Mouse (Mus musculus) gonadal fat pad, adult 2 months (tissue): ENCODE data around the gene Rasgrp4. TPM values are rescaled to one million over a fixed set of nuclear protein-coding genes. Genes with fewer than 3 reads are reported as not detected.
"Not testable (repeated sequence)": the region's sequence is repeated elsewhere in the genome, so short reads cannot be mapped to it uniquely, and the experiment has no call there.

Experiments used
- DNase-seq: peaks from one replicate; pipeline ENCODE4 v3.0.0-alpha.2; 2012; ENCODE audit warnings: low read depth
- polyA plus RNA-seq: library from polyadenylated mRNA; depleted of rRNA; stranded (reverse); fragments of >200 nt; gene quantifications from 2 replicates; pipeline ENCODE4 v1.2.3, GENCODE M21; 2012; rRNA removed

Rasgrp4 gene
- polyA plus RNA-seq, 1 experiment, result 7.6 TPM

DNA sequence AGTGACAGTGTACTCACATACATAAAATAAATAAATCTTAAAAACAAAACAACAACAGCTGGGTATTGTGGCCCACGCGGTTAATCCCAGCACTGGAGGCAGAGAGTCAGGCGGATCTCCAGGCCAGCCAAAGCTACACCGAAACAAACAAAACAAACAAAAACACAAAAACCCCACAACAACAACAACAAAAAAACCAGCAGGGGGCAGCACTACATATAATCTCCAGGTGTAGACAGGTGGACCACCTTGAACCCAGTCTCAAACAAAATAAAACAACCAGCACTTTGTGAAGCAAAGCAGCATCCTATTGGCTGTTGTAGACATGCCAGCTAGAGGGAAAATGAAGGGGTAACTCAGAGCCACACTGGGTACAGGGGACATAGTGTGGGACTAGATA lies 43.5 kb downstream of the Rasgrp4 start:
- DNase-seq, result no peak

DNA sequence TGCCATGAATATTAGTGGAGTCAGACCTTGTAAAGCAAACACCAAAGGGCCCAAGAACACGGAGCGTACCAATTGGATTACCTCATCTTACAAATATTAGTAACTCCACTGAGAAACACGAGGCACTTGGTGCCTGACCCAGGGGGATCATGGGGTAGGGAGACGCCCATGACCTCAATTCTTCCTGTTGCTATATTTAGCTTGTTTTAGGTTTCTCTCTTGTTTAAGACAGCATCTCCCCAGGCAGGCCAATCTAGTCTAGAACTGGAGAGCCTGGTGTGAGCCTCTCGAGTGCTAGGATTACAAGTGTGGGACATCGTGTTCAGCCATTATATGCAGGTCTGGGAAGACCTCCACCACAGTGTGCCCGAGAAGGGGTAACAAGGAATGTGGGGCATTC lies 44.7 kb downstream of the Rasgrp4 start:
- no peak for DNase-seq

DNA sequence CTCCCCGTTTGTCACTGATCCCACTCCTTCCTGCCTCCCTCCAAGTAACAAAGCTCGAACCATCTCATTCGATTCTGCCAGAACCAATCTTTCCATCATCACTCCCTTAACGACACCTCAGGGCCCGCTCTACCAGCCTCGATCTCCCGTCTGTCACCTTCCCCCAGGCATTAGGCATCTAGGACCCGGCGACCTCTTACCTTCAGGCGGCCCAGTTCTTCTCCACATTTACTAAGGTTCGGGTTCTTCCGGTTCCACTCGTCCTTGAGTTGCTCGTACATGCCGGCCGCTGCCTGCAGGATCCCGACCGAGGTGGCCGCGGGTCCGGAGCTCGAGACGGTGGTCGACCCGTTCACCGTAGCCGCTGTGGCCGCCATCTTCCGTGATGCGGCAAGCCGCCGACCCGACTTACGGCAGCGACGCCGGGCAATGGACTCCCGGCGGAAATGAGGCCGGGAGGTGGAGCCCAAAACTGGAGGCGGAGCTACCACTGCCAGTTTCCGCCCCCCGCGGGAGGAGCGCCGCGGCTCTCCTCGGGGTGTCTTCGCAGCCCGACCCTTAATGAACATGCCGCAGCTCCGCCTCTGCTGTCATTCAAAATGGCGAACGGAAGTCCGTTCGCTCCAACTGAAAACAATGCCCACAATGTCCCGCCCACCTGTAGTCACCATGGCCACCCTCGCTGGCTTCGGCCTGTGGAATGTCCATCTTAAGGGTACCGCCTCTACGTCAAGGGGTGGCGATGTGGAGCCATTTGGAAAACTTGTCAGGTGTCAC lies 45.6 kb downstream of the Rasgrp4 start, which contains the start of gene Psmd8:
Psmd8 (minus strand) TSS at position 625 of the 777 bp plus-strand sequence.
- DNase-seq, result peak; percentile 81

DNA sequence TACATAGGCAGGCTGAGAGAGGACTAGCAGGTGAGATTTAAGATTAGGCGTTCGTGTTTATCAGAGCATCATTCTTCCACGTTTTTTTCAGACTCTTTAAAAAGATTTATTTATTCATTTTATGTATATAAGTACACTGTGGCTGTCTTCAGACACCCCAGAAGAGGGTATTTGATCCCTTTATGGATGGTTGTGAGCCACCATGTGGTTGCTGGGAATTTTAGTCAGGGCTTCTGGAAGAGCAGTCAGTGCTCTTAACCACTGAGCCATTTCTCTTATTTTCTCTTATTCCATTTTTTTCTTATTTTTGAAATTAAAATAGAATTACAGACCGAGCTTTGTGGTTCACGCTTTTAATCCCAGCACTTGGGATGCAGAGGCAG lies 46.2 kb downstream of the Rasgrp4 start:
- no peak for DNase-seq

DNA sequence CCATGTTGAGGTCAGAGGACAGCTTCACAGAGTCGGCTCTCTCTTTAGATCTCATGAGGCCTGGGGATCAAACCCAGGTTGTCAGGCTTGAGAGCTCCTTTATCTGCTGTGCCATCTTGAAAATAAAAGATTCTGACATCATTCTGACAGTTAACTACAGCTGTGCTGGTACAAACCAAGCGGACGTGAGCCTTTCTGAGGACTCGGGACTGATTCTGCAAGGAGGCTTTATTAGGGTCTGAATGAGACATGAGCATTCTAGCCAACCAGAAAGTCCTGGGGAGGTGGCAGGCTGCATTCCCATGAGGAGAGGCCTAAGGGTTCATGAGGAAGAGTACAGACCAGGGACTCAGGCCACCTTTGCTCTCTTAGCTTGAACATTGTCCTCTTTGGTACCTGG lies 46.7 kb downstream of the Rasgrp4 start:
- not testable (repeated sequence) for DNase-seq

DNA sequence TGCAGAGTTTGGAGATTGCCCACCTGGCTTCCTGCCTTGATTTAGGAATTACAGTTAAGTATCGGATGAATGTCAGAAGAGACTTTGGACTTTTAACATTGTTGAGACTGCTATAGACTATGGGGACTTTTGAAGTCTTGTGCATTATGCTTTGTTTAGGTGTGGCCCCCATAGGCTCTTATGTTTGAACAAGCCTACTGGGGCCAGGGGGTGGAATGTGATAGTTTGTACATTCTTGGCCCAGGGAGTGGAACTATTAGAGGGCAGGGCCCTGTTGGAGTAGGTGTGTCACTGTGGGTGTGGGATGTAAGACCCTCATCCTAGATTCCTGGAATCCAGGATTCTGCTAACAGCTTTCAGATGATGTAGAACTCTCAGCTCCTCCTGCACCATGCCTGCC lies 59.6 kb downstream of the Rasgrp4 start:
- not testable (repeated sequence) for DNase-seq

DNA sequence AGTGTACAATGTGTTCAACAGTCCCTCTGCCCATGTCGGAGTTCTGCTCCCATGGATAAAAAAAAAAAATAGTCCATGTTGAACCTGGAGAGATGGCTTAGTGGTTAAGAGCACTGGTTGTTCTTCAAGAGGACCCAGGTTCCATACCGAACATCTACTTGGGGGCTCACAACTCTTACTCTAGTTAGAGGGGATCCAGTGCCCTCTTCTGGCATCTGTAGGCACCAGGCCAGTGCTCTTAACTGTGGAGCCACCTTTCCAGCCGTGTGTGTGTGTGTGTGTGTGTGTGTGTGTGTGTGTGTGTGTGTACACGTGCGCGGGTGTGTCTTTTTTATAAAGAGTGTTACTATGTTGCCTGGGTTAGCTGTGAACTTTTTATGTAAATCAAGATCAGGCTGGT lies 67.9 kb downstream of the Rasgrp4 start:
- DNase-seq, result no peak

Other genes starting within 250 kb of the Rasgrp4 start
- gene Actn4, start 172.5 kb upstream of the Rasgrp4 start, polyA plus RNA-seq, result 311 and 323 TPM in 2 replicates
- gene Eif3k, start 153.0 kb upstream of the Rasgrp4 start, polyA plus RNA-seq, result 309 and 336 TPM in 2 replicates
- gene Map4k1, start 152.8 kb upstream of the Rasgrp4 start, polyA plus RNA-seq, result 6.2 and 6.6 TPM in 2 replicates
- gene Ryr1, start 9.7 kb upstream of the Rasgrp4 start, polyA plus RNA-seq, result 0.16 and 0.32 TPM in 2 replicates
- gene Fam98c, start 21.4 kb downstream of the Rasgrp4 start, polyA plus RNA-seq, result 27.6 and 28.2 TPM in 2 replicates
- gene Ggn, start 35.4 kb downstream of the Rasgrp4 start, polyA plus RNA-seq, result 1.8 and 2.3 TPM in 2 replicates
- 3.6 and 4.1 TPM in 2 replicates for gene Spred3, start 35.6 kb downstream of the Rasgrp4 start, polyA plus RNA-seq
- 200 and 214 TPM in 2 replicates for gene Psmd8, start 45.9 kb downstream of the Rasgrp4 start, polyA plus RNA-seq
- 5.9 and 7.1 TPM in 2 replicates for gene Catsperg1, start 79.2 kb downstream of the Rasgrp4 start, polyA plus RNA-seq
- gene Kcnk6, start 97.7 kb downstream of the Rasgrp4 start, polyA plus RNA-seq, result 7.4 and 8.2 TPM in 2 replicates
- gene Yif1b, start 103.5 kb downstream of the Rasgrp4 start, polyA plus RNA-seq, result 156 and 161 TPM in 2 replicates
- 1.8 and 2.1 TPM in 2 replicates for gene 2200002D01Rik, start 113.6 kb downstream of the Rasgrp4 start, polyA plus RNA-seq
- 453 and 777 TPM in 2 replicates for gene Spint2, start 147.1 kb downstream of the Rasgrp4 start, polyA plus RNA-seq
- gene Ppp1r14a, start 154.5 kb downstream of the Rasgrp4 start, polyA plus RNA-seq, result 21.3 and 30.8 TPM in 2 replicates
- 2.2 and 2.8 TPM in 2 replicates for gene Dpf1, start 169.1 kb downstream of the Rasgrp4 start, polyA plus RNA-seq